Mouse (Mus musculus) liver, embryonic 14.5 days (tissue): ENCODE results near the gene Ldah. TPM values are rescaled to one million over a fixed set of nuclear protein-coding genes. Genes with fewer than 3 reads are reported as not detected.

Experiments used
- ATAC-seq: fragments of 200-750 bp; cut with Nextera tagmentation; 2 replicates; pipeline ENCODE4 v1.8.0; 2017; ENCODE audit warnings: moderate number of reproducible peaks, mild to moderate bottlenecking, moderate library complexity; ENCODE audit not compliant: insufficient read depth
- DNase-seq, 3 experiments: peaks; one replicate each; pipeline ENCODE4 v3.0.0-alpha.2; 2012 to 2013; ENCODE audit warnings: low read depth in 3 of 3, low spot score in 3 of 3
- H3K27ac ChIP-seq: fragments of 300-500 bp; sonication (generic); 2 replicates; pipeline ENCODE4 v1.5.1; 2014; ENCODE audit warnings: moderate library complexity, mild to moderate bottlenecking, control low read depth, inconsistent platforms
- H3K27me3 ChIP-seq: fragments of 300-500 bp; sonication (generic); 2 replicates; pipeline ENCODE4 v1.6.1; 2014; ENCODE audit warnings: mild to moderate bottlenecking, low read length, moderate library complexity; ENCODE audit not compliant: control insufficient read depth, insufficient read depth
- H3K36me3 ChIP-seq: fragments of 300-500 bp; sonication (generic); replicated peaks from 2 replicates; pipeline ENCODE4 v1.6.1; 2014; ENCODE audit warnings: low read depth; ENCODE audit not compliant: control insufficient read depth, insufficient read depth
- H3K4me1 ChIP-seq, 2 experiments: fragments of 200-500 bp in 1 of 2; fragments of 300-500 bp in 1 of 2; sonication (generic) in 1 of 2; replicated peaks; 2 replicates each; pipeline ENCODE4 v1.6.1; 2012 to 2014; ENCODE audit warnings: antibody characterized with exemption in 1 of 2, inconsistent platforms in 1 of 2, low read length in 1 of 2; ENCODE audit not compliant: control insufficient read depth in 2 of 2, insufficient read depth in 2 of 2
- H3K4me2 ChIP-seq: fragments of 300-500 bp; sonication (generic); 2 replicates; pipeline ENCODE4 v1.6.1; 2014; ENCODE audit warnings: low read depth, mild to moderate bottlenecking, control low read depth, moderate library complexity
- H3K4me3 ChIP-seq, 2 experiments: fragments of 200-500 bp in 1 of 2; fragments of 300-500 bp in 1 of 2; sonication (generic) in 1 of 2; 2 replicates each; pipeline ENCODE4 v1.5.1; 2012 to 2014; ENCODE audit warnings: low read depth in 2 of 2, low read length in 2 of 2, mild to moderate bottlenecking in 2 of 2, control low read depth in 1 of 2, inconsistent platforms in 1 of 2, moderate library complexity in 1 of 2; ENCODE audit not compliant: insufficient read depth in 1 of 2
- H3K9ac ChIP-seq: fragments of 300-500 bp; sonication (generic); replicated peaks from 2 replicates; pipeline ENCODE4 v1.6.1; 2014; ENCODE audit warnings: mild to moderate bottlenecking, control low read depth, moderate library complexity
- H3K9me3 ChIP-seq: fragments of 300-500 bp; sonication (generic); 2 replicates; pipeline ENCODE4 v1.6.1; 2016; ENCODE audit warnings: low read length, mixed read lengths; ENCODE audit not compliant: control insufficient read depth
- CTCF ChIP-seq: IDR thresholded peaks from 2 replicates; pipeline ENCODE4 v1.5.1; 2016; ENCODE audit warnings: antibody characterized with exemption, low read depth, control low read depth
- EP300 ChIP-seq: IDR thresholded peaks from 2 replicates; pipeline ENCODE4 v1.6.1; 2016; ENCODE audit warnings: antibody characterized with exemption, low read depth
- WGBS: fragments of 180-500 bp; shearing (Covaris S2); extraction: QIAGEN DNeasy Blood & Tissue Kit; methylation state at CpG from one replicate; pipeline ENCODE4 v1.1.7; 2014; ENCODE audit not compliant: insufficient replicate concordance; 5-methylcytosine and 5-hydroxymethylcytosine counted together
- polyA plus RNA-seq, 2 experiments: library from polyadenylated mRNA; depleted of rRNA in 1 of 2; stranded (reverse) in 1 of 2; unstranded in 1 of 2; fragments of >200 nt; fragmentation: Nextera tagmentation in 1 of 2; extraction: Ambion mirVana in 1 of 2; gene quantifications; 2 replicates each; pipeline versions ENCODE4 v1.2.1 to v1.2.3; 2012 to 2014

Gene Ldah
- polyA plus RNA-seq, 2 experiments = 13.3 to 21.2 TPM

DNA sequence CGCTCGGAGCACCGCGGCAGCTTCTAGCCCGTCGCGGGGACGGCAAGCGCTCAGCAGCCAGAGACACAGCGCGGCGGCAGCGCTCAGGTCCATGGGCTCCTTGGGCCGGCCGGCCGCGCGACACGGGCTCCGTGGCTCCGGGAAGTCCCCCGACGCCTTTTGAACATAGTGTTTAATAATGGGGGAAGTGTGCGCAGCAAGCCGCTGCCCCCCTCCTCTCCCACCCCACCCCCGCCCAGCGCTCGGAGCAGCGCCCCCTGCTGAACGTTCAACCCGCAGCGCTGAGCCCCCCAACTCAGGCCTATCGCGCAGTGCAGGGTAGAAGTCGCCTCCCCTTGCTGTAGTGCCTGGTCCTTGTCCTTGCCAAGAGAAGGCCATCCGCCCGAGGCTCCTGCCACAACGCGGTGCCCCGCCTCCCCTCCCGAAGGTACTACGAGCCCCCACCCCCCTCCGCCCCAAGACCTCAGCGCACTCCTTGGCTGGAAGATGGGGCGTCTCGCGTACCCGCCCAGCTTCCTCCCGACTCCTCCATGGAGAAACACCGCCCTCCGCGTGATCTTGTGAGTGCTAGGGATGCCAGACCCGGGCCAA, 94.0 kb downstream of the Ldah start, which contains the start of gene Gdf7:
Gene Gdf7, minus strand, starts transcription at position 114 of the 591 bp plus-strand sequence.
- Histone ChIP-seq H3K36me3 (no peaks in the 10 kb centered on the region), H3K4me2 (peak within 1 kb of the TSS; percentile 32; the same call in 1 of the 2 replicates), H3K9me3 (no peaks in the 10 kb centered on the region), H3K27ac (no peak within 1 kb of the TSS), H3K4me1 (no peaks in the 10 kb centered on the region), H3K9ac (no peak within 1 kb of the TSS), H3K27me3 (peaks cover 75% of the 10 kb centered on the region), H3K4me3 (peak within 1 kb of the TSS in 1 of 2 experiments; percentile 28; a peak in 1 of 4 replicates)
- WGBS = 1% methylated on average over 53 of the region's 53 CpGs
- TF ChIP-seq CTCF (peak; percentile 5; the same call in 1 of the 2 replicates), EP300 (no peak)
- ATAC-seq (no peak), DNase-seq (no peak)

- no peaks in the 10 kb centered on the region for H3K4me1 ChIP-seq
- no peak overlapping the region for H3K4me2 ChIP-seq
- H3K27me3 ChIP-seq = peaks cover 41% of the 10 kb centered on the region
- H3K9me3 ChIP-seq = no peaks in the 10 kb centered on the region
- no peak for DNase-seq
- no peak for ATAC-seq
- H3K27ac ChIP-seq = no peak overlapping the region
- no peaks in the 10 kb centered on the region for H3K36me3 ChIP-seq
- no peak overlapping the region for H3K9ac ChIP-seq
- 30% methylated on average over 2 of the region's 2 CpGs for WGBS
- no peak overlapping the region for H3K4me3 ChIP-seq
- TF ChIP-seq CTCF = no peak
- no peak for TF ChIP-seq EP300
Measured at GRCm38 (mm10) chr12:8305258-8305657, 97.4 kb downstream of the Ldah start.

DNA sequence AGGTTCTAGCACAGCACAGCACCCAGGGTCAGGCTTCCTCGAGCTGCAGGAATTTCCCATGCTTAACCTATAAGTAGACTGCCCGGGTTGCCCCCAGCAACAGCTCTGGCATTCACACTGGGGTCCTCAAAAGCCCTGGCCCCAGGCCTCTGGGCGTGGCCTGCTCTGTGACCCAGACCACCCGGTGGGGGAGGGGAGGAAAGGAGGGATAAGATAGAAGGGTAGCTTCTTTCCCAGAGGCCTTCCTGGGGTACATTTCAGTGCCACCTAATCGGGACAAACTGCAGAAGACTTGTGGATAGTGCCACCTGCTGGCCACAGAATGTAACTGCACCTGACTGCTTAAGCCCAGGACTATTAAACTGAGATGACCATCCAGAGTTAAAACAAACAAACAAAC, 98.5 kb downstream of the Ldah start:
- ATAC-seq = peak; percentile 43; the same call in 1 of the 2 replicates
- H3K27ac ChIP-seq = no peak overlapping the region
- no peak for TF ChIP-seq EP300
- peak; percentile 91 for TF ChIP-seq CTCF
- no peaks in the 10 kb centered on the region for H3K4me1 ChIP-seq
- DNase-seq = peak in 2 of 3 experiments; percentile 41 to 43
- H3K27me3 ChIP-seq = peaks cover 35% of the 10 kb centered on the region
- H3K4me3 ChIP-seq = no peak overlapping the region
- no peaks in the 10 kb centered on the region for H3K36me3 ChIP-seq
- no peak overlapping the region for H3K9ac ChIP-seq
- no peaks in the 10 kb centered on the region for H3K9me3 ChIP-seq
- 11% methylated on average over 5 of the region's 5 CpGs for WGBS
- H3K4me2 ChIP-seq = no peak overlapping the region

DNA sequence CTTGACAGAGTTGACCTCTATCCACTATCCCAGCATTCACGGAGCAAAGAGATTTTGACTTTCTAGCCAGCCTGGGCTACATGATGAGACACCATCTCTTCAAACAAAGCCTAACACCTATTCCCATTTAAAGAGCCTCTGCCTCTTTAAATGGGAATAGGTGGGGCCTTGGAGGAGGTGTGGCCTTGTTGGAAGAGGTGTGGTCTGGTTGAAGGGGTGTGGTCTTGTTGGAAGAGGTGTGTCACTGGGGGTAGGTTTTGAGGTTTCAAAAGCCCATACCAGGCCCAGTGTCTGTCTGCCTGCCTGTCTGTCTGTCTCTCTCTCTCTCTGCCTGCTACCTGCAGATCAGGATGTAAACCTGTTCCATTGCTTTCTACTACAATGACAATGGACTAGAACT, 99.0 kb downstream of the Ldah start:
- 43% methylated on average over 1 of the region's 1 CpGs for WGBS
- Histone ChIP-seq H3K9me3 (no peaks in the 10 kb centered on the region), H3K4me1 (no peaks in the 10 kb centered on the region), H3K36me3 (no peaks in the 10 kb centered on the region), H3K4me2 (no peak overlapping the region), H3K9ac (no peak overlapping the region), H3K27ac (no peak overlapping the region), H3K27me3 (peaks cover 32% of the 10 kb centered on the region), H3K4me3 (no peak overlapping the region)
- TF ChIP-seq CTCF (no peak), EP300 (no peak)
- DNase-seq = no peak
- ATAC-seq = peak; percentile 41; the same call in 1 of the 2 replicates

- Histone ChIP-seq H3K27me3 (peaks cover 7% of the 10 kb centered on the region), H3K27ac (no peak overlapping the region), H3K9me3 (no peaks in the 10 kb centered on the region), H3K4me2 (no peak overlapping the region), H3K4me3 (no peak overlapping the region), H3K4me1 (no peaks in the 10 kb centered on the region; a peak in 1 of 4 replicates), H3K9ac (no peak overlapping the region), H3K36me3 (no peaks in the 10 kb centered on the region)
- DNase-seq (no peak), ATAC-seq (no peak)
- no peak for TF ChIP-seq EP300
- no peak for TF ChIP-seq CTCF
- WGBS = 48% methylated on average over 17 of the region's 17 CpGs
Measured at GRCm38 (mm10) chr12:8310992-8311391, 103.1 kb downstream of the Ldah start.
